Mouse (Mus musculus) layer of hippocampus, postnatal 25 days (tissue): Measurements from ENCODE around the gene Gm20696. TPM values are rescaled to one million over a fixed set of nuclear protein-coding genes. Genes with fewer than 3 reads are reported as not detected.

Source experiments
- DNase-seq, 2 experiments: peaks; one replicate each; pipeline ENCODE4 v3.0.0; 2022; ENCODE audit warnings: mixed read lengths in 2 of 2, low spot score in 1 of 2; ENCODE audit errors: extremely low spot score in 1 of 2
- total RNA-seq, 2 experiments: library from RNA; stranded (reverse); gene quantifications; 2 replicates each; pipeline ENCODE4 v1.2.3; 2021

Gm20696 gene
- total RNA-seq, 2 experiments from 2014 or later: 6.5 to 7.8 TPM

DNA sequence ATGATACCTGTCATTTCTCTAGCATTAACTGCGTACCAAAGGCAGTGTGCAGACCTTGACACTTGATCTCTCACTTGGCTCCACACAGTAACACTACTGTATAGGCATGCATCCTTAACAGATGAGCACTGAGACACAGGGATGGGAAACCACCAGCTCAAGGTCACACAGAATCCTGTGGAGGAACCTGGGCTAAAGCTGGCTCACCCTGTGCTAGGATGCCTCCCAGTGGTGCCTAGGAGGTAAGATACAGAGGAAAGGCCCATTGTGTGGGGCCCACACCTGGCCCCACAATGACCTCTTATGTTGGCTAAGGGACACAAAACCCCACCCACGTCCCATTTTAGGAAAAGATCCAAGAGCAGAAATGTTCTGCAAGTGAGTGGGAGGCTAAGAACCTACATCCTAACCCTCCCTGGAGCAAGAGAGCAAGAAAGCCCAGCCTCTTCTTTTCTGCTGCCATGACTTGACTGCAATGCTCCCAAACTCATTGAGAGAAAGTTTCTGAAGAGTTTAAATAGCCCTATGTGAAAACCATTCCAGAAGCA is 213.9 kb downstream of the Gm20696 start:
- DNase-seq: no peak

GRCm38 (mm10) chr6:99451479-99451878 is 215.1 kb downstream of the Gm20696 start:
- no peak for DNase-seq

DNA sequence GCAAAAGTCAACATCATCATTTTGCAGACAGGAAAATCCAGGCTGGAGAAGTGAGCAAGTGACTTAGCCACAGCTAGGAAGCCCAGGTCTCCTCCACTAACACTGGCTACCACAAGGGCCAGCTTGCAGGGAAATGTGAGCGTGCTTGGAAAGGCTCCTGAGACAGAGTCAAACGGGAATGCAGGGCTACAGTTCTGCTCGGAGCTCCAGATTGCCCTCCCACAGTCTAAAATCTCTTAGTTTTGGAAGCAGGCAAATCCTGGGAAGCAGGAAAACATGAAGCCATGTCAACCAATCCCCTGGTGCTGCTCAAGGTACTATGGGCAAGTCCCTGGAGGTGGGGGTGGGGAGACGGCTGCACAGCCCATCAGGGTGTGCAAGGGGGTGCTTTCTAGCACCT is 219.2 kb downstream of the Gm20696 start:
- no peak for DNase-seq

GRCm38 (mm10) chr6:99446801-99447415 is 219.7 kb downstream of the Gm20696 start:
- DNase-seq: no peak

- DNase-seq: no peak
Observed at GRCm38 (mm10) chr6:99443460-99443859, 223.1 kb downstream of the Gm20696 start.

GRCm38 (mm10) chr6:99441100-99441499 is 225.5 kb downstream of the Gm20696 start:
- DNase-seq: no peak

DNA sequence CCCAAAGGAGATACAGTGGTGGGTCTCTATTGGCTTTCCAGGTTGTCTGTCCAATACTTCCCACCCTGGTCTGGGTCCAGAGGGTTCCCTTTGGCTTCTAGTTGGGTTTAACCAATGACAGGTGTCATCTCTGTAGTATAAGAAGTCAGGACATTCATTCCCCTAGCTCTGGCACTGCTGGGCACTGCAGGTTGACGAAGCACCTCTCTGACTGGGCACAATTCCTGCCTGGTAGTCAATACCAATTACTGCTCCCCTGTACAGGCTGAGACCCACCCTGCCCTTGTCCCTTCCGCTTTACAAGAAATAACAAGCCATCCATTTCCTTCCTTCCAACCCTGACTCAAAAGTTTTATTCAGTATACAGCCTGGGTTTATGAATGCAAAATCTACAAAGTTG is 226.0 kb downstream of the Gm20696 start:
- no peak for DNase-seq

- DNase-seq: no peak
Observed at GRCm38 (mm10) chr6:99439878-99440361, 226.7 kb downstream of the Gm20696 start.

DNA sequence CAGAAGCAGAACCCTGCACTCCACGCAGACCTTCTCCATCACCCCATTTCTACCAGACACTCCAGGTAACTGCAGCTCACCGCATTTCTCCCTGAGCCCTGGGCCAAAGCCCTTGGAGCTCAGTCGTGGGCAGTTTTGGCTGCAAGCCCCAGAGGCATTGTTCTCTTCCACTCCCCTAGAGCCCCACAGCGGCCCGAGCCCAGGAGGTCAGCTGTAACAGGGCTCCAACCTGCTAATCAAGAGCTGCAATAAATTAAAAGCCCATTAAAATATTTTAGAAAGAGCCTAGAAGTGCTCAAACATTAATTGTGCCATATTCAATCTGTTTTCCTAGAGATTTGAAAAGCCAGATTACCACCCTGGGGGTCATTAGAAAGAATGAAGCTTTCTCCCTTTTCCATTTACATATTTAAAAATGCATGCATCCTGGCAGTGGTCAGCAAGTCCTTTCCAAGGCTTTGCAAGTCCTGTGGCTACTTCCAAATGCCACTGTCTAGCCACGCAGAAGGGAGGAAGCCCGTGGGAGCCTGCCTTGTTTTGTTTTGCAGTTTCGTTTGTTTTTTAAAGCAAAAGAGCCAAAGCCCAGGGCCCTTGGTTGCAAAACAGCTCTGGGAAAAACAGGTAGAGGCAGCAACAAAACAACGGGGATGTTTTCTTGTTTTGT is 227.3 kb downstream of the Gm20696 start:
- DNase-seq: no peak

DNA sequence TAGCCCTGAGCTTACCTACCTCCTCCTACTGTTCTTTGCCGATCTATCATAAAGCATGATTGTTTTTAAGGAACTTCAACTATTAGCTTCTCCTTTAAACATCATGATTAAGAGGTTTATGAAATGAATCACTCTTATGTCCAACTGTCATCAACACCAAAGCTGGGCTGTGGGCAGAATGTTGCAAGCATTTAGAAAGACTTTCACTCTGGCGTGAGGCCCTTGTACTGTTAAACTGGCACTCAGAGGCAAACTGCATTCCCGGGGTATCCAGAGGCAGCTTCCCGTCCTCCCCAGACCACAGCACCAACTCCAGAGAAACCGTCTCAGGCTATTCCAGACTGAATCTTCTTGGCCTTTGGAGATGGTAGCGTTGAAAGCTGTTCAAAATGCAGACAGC is 230.2 kb downstream of the Gm20696 start:
- no peak for DNase-seq

DNA sequence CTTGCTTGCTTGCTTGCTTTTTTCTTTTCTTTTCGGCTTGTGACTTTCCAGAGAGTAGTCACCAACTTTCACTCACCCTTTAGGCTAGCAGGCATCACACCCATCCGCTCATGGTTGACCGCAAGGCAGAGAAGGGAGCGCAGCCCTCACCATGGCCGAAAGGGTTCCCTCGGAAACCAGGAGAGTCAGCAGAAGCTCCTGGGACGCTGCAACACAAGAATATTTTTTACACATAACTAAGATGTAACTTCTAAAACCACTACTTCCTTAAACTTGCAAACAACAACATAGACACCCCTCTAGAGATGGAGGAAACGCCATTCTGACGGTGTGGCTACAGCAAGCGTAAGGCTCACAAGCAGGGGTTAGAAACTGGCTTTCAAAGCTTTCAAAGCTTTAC is 231.5 kb downstream of the Gm20696 start:
- no peak for DNase-seq

DNA sequence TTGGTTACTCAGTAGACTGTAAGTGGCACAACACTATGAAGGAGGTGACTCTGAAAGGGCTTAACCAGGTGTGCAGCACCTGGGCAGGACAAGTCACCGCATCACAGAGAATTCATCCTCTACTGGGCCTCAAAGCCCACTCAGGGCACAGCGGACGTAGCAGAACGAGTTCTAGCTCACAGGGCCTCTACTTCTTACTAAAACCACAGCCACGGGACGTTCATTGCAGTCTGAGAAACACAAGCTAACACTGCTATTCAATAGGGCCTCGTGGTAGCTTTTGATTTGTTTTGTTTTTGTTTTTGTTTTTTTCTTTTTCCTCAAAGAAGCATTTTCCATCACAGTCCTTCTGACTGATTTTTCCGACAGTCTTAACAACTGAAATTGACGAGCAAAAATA is 233.6 kb downstream of the Gm20696 start:
- no peak for DNase-seq

GRCm38 (mm10) chr6:99431941-99432340 is 234.7 kb downstream of the Gm20696 start:
- DNase-seq: no peak

DNA sequence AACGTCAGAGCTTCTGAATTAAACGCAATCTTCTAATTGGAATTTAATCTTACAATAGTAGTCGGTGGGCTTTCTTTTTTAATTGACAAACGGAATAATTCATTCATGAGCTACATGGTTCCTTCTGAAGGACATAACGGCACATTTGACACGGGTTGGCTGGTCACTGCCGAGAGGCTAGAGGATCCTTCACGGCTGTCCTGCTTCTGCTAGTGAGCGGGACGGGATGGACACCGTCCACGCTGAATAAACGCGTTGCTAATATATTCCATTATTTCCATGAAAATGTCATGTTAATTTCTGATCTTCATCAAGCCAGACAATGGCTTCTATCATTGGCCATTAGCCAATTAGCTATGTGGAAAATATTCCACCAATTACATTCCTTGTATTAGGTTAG is 236.0 kb downstream of the Gm20696 start:
- no peak for DNase-seq

DNA sequence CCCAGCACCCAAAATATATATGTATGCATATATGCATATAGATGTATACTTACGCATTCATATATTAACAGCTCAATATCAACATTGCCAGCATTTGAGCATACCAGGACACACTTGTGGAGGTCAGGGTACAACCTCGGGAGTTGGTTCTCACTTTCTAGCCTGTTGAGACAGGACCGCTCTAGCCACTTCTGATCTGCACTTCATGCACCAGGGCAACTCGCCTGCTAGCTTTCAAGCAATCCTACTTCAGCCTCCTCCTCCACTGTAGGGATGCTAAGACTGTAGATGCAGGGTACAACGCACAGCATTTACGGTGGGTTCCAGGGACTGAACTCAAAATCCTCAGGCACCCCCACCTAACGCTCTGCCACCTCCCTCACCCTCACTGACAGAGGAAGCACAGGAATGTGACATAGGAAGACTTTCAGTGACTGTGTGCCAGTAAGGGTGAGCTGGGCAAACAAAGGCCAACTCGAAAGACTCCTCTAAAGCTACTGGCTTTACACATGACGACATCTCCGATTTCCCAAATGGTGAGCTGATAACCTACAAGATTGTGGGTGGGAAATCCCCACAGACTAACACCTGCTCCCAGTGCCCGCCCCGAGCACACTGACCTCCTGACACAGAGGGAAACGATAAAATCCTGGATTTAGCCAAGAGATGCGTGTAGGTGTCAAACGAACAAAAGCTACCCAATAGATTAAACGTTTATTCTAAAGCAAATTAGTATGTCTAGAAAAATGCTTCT is 237.0 kb downstream of the Gm20696 start:
- DNase-seq: no peak

DNA sequence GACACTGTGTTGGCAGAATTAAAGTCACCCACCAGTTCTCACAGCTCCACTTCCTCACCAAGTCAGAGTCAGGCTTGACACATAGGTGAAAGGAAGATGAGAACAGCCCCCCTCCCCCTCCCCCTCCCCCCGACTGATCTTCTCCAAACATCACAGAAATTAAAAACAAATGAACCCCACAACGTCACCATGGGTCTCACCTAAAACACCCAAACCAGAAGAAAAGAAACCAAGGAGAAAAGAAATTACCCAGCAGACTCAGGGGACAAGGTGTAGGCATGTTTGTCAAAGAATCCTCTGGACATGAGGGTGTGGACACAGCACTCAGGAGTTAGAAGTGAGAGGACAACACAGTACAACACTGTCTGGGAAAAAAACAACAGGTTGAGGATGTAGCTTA is 237.6 kb downstream of the Gm20696 start:
- DNase-seq: no peak

DNA sequence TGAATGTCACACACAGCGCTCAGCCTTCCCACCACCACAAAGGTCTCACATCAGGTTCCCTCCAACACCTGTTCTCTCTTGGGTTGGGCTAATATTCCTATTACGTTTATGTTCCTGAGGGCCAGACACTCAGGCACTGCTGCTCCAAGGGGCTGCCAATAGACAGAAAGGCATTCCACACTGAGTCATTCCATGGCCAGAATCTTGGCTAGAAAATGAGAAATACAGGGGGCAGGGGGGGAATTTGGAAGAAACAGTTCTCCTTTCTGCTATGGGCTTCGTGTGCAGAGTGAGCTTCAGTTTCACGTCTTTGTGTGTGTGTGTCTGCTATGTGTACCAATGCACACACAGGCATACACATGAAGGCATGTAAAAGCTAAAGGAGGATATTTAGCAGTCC is 239.3 kb downstream of the Gm20696 start:
- DNase-seq: no peak

- no peak for DNase-seq
Observed at GRCm38 (mm10) chr6:99425044-99425443, 241.6 kb downstream of the Gm20696 start.

- no peak for DNase-seq
Observed at GRCm38 (mm10) chr6:99420666-99421065, 245.9 kb downstream of the Gm20696 start.

GRCm38 (mm10) chr6:99412598-99412997 is 254.0 kb downstream of the Gm20696 start:
- no peak for DNase-seq

DNA sequence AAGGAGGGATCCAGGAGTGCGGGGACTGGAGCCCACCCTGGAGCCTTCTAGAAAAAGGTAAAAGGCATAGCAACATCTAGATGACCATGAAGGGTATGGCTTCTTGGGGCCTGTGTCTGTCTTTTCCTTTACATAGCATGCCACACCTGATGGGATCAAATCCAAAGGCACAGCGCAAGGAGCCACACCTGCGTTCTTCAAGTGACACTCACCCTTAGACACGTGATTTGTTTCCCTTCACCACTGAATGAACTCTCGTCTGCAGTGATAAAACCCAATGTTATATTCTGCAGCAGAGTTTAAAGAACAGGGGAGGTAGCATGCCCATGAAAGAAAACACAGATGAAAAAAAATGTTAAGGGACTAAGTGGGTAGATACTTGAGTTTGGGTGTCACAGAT is 257.0 kb downstream of the Gm20696 start:
- no peak for DNase-seq
